Mouse (Mus musculus) mouse embryonic stem cell (cell line): ENCODE data around the gene Pknox2.

Experiments
- in situ Hi-C, 2 experiments: fragments of 300-500 bp; cut with MboI; formaldehyde crosslinking; loops; 1 replicate in 1 of 2; 3 replicates in 1 of 2; pipeline ENCODE4 v1.14.3; 2019 to 2020; ENCODE audit warnings: low sequenced_read_pairs in 2 of 2, low pct_unique_long_range_greater_than_20kb in 1 of 2, mixed read lengths in 1 of 2; ENCODE audit not compliant: unreplicated experiment in 1 of 2

Pknox2 gene

GRCm38 (mm10) chr9:37069391-37070312 is 77.6 kb downstream of the Pknox2 start:
- in situ Hi-C loops, result no loop called here

GRCm38 (mm10) chr9:37067473-37067830 is 79.8 kb downstream of the Pknox2 start:
- in situ Hi-C loops, result no loop called here

- in situ Hi-C loops, result no loop called here
Measured at GRCm38 (mm10) chr9:37066732-37067472, 80.3 kb downstream of the Pknox2 start.

DNA sequence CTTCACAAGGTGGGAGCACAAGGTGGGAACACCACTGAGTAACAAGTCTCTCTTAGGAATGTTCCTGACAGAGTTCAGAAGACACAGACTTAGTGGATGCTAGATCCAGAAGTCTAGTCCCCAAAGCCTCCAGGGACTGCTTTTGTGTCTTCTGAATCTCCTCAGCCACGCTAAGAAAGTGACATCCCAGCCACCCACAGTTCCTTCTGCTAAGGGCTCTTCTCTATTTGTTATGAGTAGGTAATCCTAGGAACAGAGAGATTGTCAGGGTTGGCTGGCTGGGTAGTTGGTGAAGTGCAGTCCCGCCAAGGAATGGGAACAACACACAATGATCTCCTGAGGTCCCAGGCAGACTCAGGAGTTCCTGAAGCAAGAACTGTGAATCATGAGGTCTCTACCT is 85.6 kb downstream of the Pknox2 start:
- in situ Hi-C loops, result no loop called here

DNA sequence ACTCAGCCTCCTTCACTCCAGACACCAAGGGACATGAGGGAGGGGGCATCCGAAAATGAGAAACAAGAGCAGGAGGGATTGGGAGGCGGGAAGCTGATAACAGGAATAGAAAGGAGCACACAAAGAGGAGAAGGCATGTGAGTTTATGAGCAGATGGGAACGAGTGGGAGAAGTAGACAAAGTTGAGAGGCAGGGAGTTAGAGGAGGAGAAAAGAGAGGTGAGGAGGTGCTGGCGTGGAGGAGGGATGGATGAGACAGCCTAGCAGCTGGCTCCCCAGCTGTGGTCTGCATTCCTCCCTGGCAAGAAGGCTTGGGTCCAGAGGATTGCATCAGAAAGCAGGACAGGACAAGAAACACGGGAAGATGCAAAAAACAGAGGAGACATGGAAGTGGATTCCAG is 92.5 kb downstream of the Pknox2 start:
- in situ Hi-C loops, result no loop called here

DNA sequence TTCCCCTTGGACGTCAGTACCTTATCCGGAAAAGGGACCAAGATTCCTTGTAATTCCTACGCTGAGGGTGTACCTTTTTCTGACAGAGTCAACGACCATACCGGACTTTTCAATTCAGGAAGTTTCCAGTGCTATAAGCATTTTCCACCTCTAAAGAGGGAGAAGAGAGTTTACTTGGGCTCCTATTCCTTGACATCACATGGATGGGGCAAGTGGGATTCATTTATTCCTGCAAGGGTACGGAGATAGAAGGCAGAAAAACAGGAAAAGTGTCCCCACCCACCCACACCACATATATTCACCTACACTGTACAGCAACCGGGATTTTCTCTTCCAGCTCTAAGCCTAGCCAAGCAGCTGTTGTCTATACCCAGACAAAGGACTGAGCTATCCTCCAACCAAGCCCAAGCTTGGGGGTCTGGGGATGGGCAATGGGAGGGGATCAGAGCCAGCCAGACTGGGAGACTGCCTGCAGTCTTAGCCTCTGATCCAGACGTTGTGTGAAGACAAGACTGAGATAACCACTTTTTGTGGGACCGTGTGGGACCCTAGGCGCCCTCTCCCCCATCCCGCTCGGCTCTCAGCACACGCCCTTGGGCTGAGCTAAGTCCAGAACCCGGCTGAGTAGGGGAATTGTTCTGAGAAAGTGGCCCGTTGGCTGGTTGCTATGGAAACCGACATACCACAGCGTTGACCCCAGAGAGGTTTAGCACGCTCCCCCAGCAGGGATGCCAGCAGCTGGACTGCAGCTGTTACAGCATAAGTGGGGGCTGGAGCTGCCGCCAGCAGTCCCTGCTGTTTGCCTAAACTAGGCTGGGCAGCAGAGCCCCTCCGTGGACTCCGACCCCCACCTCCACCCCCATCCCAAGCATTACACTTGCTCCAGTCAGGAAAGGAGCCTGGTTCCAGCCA is 93.3 kb downstream of the Pknox2 start:
- in situ Hi-C loops, result no loop called here

DNA sequence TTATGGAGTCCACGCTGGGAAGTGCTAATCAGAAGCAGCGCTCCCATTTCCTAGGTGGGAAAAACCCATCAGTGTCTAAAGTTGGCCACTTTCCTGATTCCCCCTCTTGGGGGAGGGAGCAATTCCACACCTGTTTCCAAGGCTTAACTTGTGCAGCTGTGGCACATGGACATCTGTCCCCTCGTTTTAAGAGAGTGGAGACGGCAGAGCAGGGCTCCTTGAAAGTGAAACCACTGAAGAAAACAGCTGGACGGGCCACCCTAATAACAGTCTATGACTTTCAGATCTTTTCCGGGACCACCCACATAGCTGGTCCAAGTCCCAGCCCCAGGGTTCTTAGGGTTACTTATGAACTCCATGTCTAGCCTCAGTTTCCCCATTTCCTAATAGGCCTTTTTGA is 94.2 kb downstream of the Pknox2 start:
- in situ Hi-C loops, result no loop called here

GRCm38 (mm10) chr9:37051669-37052068 is 95.5 kb downstream of the Pknox2 start:
- in situ Hi-C loops, result no loop called here

DNA sequence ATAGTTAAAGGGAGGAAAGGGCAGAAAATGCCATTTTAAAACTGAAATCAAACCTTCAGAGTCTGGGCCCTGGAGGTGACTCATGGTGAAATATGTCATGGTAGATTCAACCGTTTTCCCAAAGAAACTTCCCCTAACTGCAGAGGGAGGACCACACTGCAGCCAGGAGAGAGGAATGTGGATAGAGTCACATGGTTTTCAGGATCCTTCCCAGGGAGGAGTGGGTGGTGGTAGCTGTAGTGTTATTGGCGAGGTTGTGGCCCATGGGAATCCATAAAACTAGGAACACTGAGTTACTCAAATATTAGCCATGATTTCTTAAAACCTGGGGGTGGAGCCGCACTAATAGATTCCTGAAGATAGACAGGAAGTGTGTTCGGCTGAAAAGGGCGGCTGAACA is 99.7 kb downstream of the Pknox2 start:
- in situ Hi-C loops, result no loop called here

GRCm38 (mm10) chr9:37045875-37046274 is 101.3 kb downstream of the Pknox2 start:
- in situ Hi-C loops, result no loop called here

- in situ Hi-C loops, result no loop called here
Measured at GRCm38 (mm10) chr9:37044165-37044564, 103.0 kb downstream of the Pknox2 start.

- in situ Hi-C loops, result no loop called here
Measured at GRCm38 (mm10) chr9:37038859-37039258, 108.3 kb downstream of the Pknox2 start.

GRCm38 (mm10) chr9:37038445-37038844 is 108.8 kb downstream of the Pknox2 start:
- in situ Hi-C loops, result no loop called here

DNA sequence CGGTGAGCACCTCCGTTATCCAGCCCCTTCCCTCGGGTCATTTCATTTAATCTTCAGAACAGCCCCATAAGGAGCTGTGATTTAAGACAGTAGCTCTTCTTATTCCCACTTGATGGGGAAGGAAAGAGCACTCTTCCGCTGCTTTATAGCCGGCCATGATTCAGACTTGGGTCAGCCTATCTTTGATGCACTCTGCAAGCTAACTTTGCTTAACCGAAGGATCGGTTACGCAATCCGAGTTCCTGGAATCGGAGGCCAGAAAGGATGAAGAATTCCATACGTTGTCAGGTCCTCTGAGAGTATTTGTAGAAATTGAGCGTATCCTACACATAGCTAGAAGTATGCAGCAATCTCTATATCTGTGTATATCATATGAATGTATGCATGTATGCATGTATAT is 109.8 kb downstream of the Pknox2 start:
- in situ Hi-C loops, result no loop called here

DNA sequence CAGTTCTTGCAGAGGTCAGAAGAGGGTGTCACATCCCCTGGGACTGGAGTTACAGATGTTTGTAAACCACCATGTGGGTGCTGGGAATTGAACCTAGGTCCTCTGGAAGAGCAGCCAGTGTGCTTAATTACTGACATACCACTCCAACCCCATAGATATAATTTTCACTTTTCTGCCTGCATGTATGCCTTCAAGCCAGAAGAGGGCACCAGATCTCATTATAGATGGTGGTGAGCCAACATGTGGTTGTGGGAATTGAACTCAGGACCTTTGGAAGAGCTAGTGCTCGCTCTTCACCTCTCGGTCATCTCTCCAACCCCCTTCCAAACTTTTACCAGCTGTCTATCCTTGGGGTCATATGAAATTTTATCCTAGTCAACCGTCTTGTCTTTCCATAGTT is 112.0 kb downstream of the Pknox2 start:
- in situ Hi-C loops, result no loop called here

DNA sequence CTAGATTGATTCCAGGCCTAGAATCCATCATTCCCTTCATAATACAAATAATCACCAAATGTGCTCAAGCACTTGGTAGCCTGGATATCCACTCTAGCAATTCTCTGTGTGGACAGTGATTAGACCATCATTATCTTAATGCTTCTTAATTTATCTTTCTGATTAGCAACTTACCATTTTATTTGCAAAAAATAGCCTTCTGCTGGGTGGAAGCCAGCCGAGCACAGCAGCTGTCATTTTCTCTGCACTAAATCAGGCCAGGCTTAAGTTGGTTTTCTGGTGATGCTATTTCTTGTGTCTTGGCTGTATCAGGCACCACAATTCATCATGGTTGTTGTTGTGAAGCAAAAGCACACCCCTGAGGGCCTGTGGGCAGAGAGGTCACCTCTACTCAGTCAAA is 112.9 kb downstream of the Pknox2 start:
- in situ Hi-C loops, result no loop called here

- in situ Hi-C loops, result no loop called here
Measured at GRCm38 (mm10) chr9:37030347-37031213, 116.6 kb downstream of the Pknox2 start.

- in situ Hi-C loops, result no loop called here
Measured at GRCm38 (mm10) chr9:37029811-37030346, 117.3 kb downstream of the Pknox2 start.
